Comparison of ENCODE assay signal across 8 mouse cellular contexts in genomic region chr4:71130946-71131669, GRCm38 (mm10).
DNase-seq lines count a peak whose midpoint lies in the region; ATAC-seq and TF ChIP-seq lines count a peak whose summit lies in the region.

No protein-coding gene starts in this region.

- H3K27me3 ChIP-seq in embryonic facial prominence, embryonic 11.5 days (ENCODE audit: control insufficient read depth, insufficient read depth, low read length): no peaks in the 10 kb centered on the region
- H3K27me3 ChIP-seq in kidney, postnatal 0 days (ENCODE audit: insufficient read depth, low read length): no peaks in the 10 kb centered on the region
- H3K27me3 ChIP-seq in midbrain, postnatal 0 days (ENCODE audit: insufficient read depth, low read length): no peaks in the 10 kb centered on the region

- peak; percentile 94 for ATAC-seq in embryonic facial prominence, embryonic 11.5 days (replicated peaks; ENCODE audit: insufficient number of reproducible peaks, low FRiP score, low TSS enrichment, low read depth)
- no peak for ATAC-seq in kidney, postnatal 0 days (replicated peaks; ENCODE audit: low FRiP score, low read depth)
- no peak for ATAC-seq in midbrain, postnatal 0 days (ENCODE audit: low FRiP score)
- ATAC-seq in megakaryocyte-erythroid progenitor cell, adult 5-6 weeks (replicated peaks; ENCODE audit: low FRiP score, low TSS enrichment, poor library complexity, severe bottlenecking): no peak

- peak; percentile 5 for DNase-seq in gastrocnemius, postnatal 25 days
- DNase-seq in gastrocnemius, postnatal 36 days: no peak
- DNase-seq in embryonic facial prominence, embryonic 11.5 days (ENCODE audit: low spot score): peak; percentile 94
- peak; percentile 40 for DNase-seq in kidney, postnatal 0 days (ENCODE audit: low spot score)
- DNase-seq in midbrain, postnatal 0 days (ENCODE audit: low spot score): peak; percentile 51
- no peak for DNase-seq in heart, postnatal 36 days
- DNase-seq in adrenal gland, adult 2 months: no peak

- intact Hi-C loops in gastrocnemius, postnatal 36 days (cut with DNase I): no loop called here
- intact Hi-C loops in heart, postnatal 36 days (cut with DNase I): no loop called here

- no peak overlapping the region for H3K27ac ChIP-seq in embryonic facial prominence, embryonic 11.5 days (replicated peaks; ENCODE audit: low read depth, low read length)
- H3K27ac ChIP-seq in kidney, postnatal 0 days: 0 out of 2 replicates have a peak overlapping the region, but pooled peaks have one; percentile 25
- no peak overlapping the region for H3K27ac ChIP-seq in midbrain, postnatal 0 days (ENCODE audit: low read depth, low read length)

- H3K9me3 ChIP-seq in embryonic facial prominence, embryonic 11.5 days (replicated peaks; ENCODE audit: control insufficient read depth, low read length): no peaks in the 10 kb centered on the region
- H3K9me3 ChIP-seq in kidney, postnatal 0 days (replicated peaks; ENCODE audit: low read length): no peaks in the 10 kb centered on the region
- H3K9me3 ChIP-seq in midbrain, postnatal 0 days (ENCODE audit: low read length): no peaks in the 10 kb centered on the region

- no peak overlapping the region for H3K9ac ChIP-seq in embryonic facial prominence, embryonic 11.5 days (replicated peaks; ENCODE audit: low read length)
- no peak overlapping the region for H3K9ac ChIP-seq in kidney, postnatal 0 days (ENCODE audit: low read depth, low read length)
- H3K9ac ChIP-seq in midbrain, postnatal 0 days (replicated peaks; ENCODE audit: low read length, poor library complexity, severe bottlenecking): no peak overlapping the region

- H3K4me1 ChIP-seq in embryonic facial prominence, embryonic 11.5 days (ENCODE audit: control insufficient read depth, insufficient read depth, low read length): no peaks in the 10 kb centered on the region
- H3K4me1 ChIP-seq in kidney, postnatal 0 days (replicated peaks; ENCODE audit: insufficient read depth, low read length): no peaks in the 10 kb centered on the region
- no peaks in the 10 kb centered on the region for H3K4me1 ChIP-seq in midbrain, postnatal 0 days (ENCODE audit: insufficient read depth, low read length)

- H3K4me3 ChIP-seq in embryonic facial prominence, embryonic 11.5 days (ENCODE audit: low read depth, low read length): no peak overlapping the region
- H3K4me3 ChIP-seq in kidney, postnatal 0 days (replicated peaks; ENCODE audit: low read depth, low read length): no peak overlapping the region
- H3K4me3 ChIP-seq in midbrain, postnatal 0 days (ENCODE audit: low read depth, low read length): no peak overlapping the region

- no peaks in the 10 kb centered on the region for H3K36me3 ChIP-seq in embryonic facial prominence, embryonic 11.5 days (replicated peaks; ENCODE audit: control insufficient read depth, insufficient read depth, low read depth, low read length)
- no peaks in the 10 kb centered on the region for H3K36me3 ChIP-seq in kidney, postnatal 0 days (ENCODE audit: insufficient read depth, low read length)
- H3K36me3 ChIP-seq in midbrain, postnatal 0 days (ENCODE audit: insufficient read depth, low read length): no peaks in the 10 kb centered on the region

- 25% methylated on average over 7 of the region's 7 CpGs for WGBS in embryonic facial prominence, embryonic 11.5 days
- WGBS in kidney, postnatal 0 days: 51% methylated on average over 7 of the region's 7 CpGs
- 27% methylated on average over 7 of the region's 7 CpGs for WGBS in midbrain, postnatal 0 days

- no peak for TF ChIP-seq CTCF in kidney, postnatal 0 days (IDR thresholded peaks at IDR 0.05; ENCODE audit: low read depth)
- no peak for TF ChIP-seq CTCF in midbrain, postnatal 0 days (IDR thresholded peaks at IDR 0.05)

- no peak overlapping the region for H3K4me2 ChIP-seq in embryonic facial prominence, embryonic 11.5 days (ENCODE audit: low read depth, low read length)
- no peak overlapping the region for H3K4me2 ChIP-seq in kidney, postnatal 0 days (ENCODE audit: low read length)
- H3K4me2 ChIP-seq in midbrain, postnatal 0 days (ENCODE audit: low read depth, low read length, poor library complexity, severe bottlenecking): no peak overlapping the region

Comparison
In these comparisons a context has a peak if more than half of its experiments do, and no peak if none do; other contexts are left out.
1. DNase-seq: peak in gastrocnemius, postnatal 25 days (single experiment), embryonic facial prominence, embryonic 11.5 days (single experiment), kidney, postnatal 0 days (single experiment) and midbrain, postnatal 0 days (single experiment); none in gastrocnemius, postnatal 36 days (0 of 2), heart, postnatal 36 days (0 of 2) and adrenal gland, adult 2 months (single experiment).